Mouse (Mus musculus) E14TG2a.4 (cell line): ENCODE measurements around the gene Fthl17c.
"Not testable (repeated sequence)": the region's sequence is repeated elsewhere in the genome, so short reads cannot be mapped to it uniquely, and the experiment has no call there.

Source experiments
- H3K27me3 ChIP-seq: 2 replicates; pipeline ENCODE4 v1.6.1; 2014; ENCODE audit warnings: low read length, control low read depth; ENCODE audit not compliant: insufficient read depth
- H3K36me3 ChIP-seq: 2 replicates; pipeline ENCODE4 v1.6.1; 2014; ENCODE audit warnings: low read length, control low read depth; ENCODE audit not compliant: insufficient read depth
- H3K4me1 ChIP-seq: replicated peaks from 2 replicates; pipeline ENCODE4 v1.6.1; 2014; ENCODE audit warnings: low read depth, low read length, control low read depth
- H3K4me3 ChIP-seq: replicated peaks from 2 replicates; pipeline ENCODE4 v1.5.1; 2014; ENCODE audit warnings: mild to moderate bottlenecking, low read length
- H3K9me3 ChIP-seq: 2 replicates; pipeline ENCODE4 v1.6.1; 2014; ENCODE audit warnings: low read length, control low read depth
- CTCF ChIP-seq: conservative IDR thresholded peaks from 2 replicates; pipeline ENCODE4 v1.5.1; 2014; ENCODE audit warnings: low read length
- NANOG ChIP-seq: IDR thresholded peaks from 2 replicates; pipeline ENCODE4 v1.6.1; 2014; ENCODE audit warnings: borderline replicate concordance, low read length, mixed read lengths
- POU5F1 ChIP-seq: IDR thresholded peaks from 2 replicates; pipeline ENCODE4 v1.6.1; 2014; ENCODE audit warnings: low read length, borderline replicate concordance

The Fthl17c gene

DNA sequence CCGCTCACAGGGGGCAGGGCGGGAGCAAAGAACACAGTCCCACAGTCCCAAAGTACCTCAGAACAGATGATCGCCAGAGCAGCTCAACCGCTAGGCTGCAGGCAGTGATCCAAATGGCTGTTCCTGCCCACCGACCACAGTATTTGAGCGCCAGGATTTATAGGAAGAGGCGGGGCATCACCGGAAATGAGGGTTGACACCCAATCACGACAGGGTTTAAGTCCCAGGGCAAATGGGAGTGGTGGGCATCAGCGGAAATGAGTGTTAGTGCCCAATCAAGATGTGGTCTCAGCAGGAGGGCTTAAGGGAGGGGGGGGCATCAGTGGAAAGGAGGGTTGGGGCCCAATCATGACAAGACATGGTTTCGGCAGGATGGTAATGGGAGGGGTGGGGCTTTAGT, at the start of gene Fthl17c:
Gene Fthl17c (minus strand): TSS at position 101 of the 400 bp plus-strand sequence.
- H3K27me3 ChIP-seq = not testable (repeated sequence)

GRCm38 (mm10) chrX:9019481-9019880, 43.1 kb upstream of the Fthl17c start:
- no peaks in the 10 kb centered on the region for H3K4me1 ChIP-seq
- TF ChIP-seq POU5F1 (no peak), CTCF (no peak), NANOG (no peak)

More for the DNA sequence above, at the start of gene Fthl17c:
- not testable (repeated sequence) for H3K4me3 ChIP-seq, H3K4me1 ChIP-seq, H3K9me3 ChIP-seq, H3K36me3 ChIP-seq

DNA sequence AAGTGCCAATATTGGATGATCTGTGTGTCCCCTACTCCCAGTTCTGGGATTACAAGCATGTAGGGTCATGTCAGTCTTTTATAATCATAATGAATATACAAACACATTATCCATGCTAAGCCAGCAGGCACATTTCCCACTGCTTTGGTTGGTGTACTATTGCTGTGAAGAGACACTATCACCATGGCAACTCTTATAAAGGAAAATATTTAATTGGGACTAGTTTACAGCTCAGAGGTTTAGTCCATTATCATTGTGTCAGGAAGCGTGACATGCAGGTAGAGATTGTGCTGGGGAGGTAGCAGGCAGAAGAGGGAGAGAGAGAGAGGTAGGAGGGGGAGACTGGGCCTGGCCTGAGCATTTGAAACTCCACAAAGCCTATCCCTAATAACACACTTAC, 39.7 kb upstream of the Fthl17c start:
- Histone ChIP-seq H3K9me3 (no peaks in the 10 kb centered on the region), H3K36me3 (no peaks in the 10 kb centered on the region), H3K4me1 (no peaks in the 10 kb centered on the region), H3K27me3 (no peaks in the 10 kb centered on the region), H3K4me3 (no peak overlapping the region)
- no peak for TF ChIP-seq NANOG
- no peak for TF ChIP-seq POU5F1
- TF ChIP-seq CTCF = no peak

More at GRCm38 (mm10) chrX:9019481-9019880, 43.1 kb upstream of the Fthl17c start:
- Histone ChIP-seq H3K27me3 (no peaks in the 10 kb centered on the region), H3K4me3 (no peak overlapping the region), H3K9me3 (no peaks in the 10 kb centered on the region), H3K36me3 (no peaks in the 10 kb centered on the region)

DNA sequence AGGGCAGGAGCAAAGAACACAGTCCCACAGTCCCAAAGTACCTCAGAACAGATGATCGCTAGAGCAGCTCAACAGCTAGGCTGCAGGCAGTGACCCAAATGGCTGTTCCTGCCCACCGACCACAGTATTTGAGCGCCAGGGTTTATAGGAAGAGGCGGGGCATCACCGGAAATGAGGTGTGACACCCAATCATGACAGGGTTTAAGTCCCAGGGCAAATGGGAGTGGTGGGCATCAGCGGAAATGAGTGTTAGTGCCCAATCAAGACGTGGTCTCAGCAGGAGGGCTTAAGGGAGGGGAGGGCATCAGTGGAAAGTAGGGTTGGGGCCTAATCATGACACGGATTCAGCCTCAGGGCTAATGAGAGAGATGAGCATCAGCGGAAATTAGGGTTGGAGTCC, 10.3 kb upstream of the Fthl17c start, which contains the start of gene Fthl17d:
Gene Fthl17d (minus strand): TSS at position 101 of the 400 bp plus-strand sequence.
- not testable (repeated sequence) for H3K4me1 ChIP-seq, H3K36me3 ChIP-seq, H3K9me3 ChIP-seq, H3K4me3 ChIP-seq, H3K27me3 ChIP-seq

GRCm38 (mm10) chrX:8964618-8965017, 11.7 kb downstream of the Fthl17c start:
- H3K36me3 ChIP-seq, H3K27me3 ChIP-seq, H3K4me3 ChIP-seq, H3K4me1 ChIP-seq: not testable (repeated sequence)
- 0 out of 2 replicates have a peak, but pooled peaks have one; percentile 12 for TF ChIP-seq CTCF
- peaks cover 12% of the 10 kb centered on the region; the same call in 1 of the 2 replicates for H3K9me3 ChIP-seq

GRCm38 (mm10) chrX:8962875-8963274, 13.5 kb downstream of the Fthl17c start, which contains the start of gene Fthl17b:
Gene Fthl17b, minus strand, starts transcription at chrX:8962975.
- not testable (repeated sequence) for H3K4me3 ChIP-seq, H3K36me3 ChIP-seq, H3K27me3 ChIP-seq, H3K9me3 ChIP-seq, H3K4me1 ChIP-seq

DNA sequence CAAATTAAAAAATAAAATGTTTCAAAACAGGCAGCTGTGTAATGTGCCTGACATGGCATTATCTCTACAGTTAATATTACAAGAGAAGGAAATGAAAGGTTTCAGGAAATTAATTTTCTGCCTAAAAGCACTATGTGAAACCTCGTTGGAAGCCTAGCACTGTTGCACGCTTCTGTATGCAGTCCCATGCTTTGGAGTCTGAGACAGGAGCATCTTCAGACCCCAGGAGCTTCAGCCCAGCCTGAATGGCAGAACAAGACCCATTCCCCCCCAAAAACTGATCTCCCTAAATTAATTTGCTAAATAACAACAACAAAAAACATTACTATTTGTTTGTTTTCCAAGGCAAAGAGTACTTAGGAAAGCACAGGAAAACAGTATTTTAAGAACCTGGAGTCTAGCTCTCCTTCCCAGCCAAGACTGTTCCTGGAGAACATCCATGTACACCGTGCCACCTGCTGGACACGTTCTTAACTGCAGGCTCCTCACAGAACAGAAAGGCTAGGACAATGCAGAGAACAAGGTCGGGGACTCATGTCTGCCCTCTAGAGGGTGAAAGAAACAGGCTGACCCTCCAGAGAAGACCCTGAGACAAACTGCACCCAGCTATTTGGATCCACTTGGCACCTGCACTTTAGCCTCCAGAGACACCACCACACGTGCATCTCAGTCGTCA, 28.1 kb downstream of the Fthl17c start:
- peak; percentile 49 for TF ChIP-seq CTCF
- H3K9me3 ChIP-seq = not testable (repeated sequence)

DNA sequence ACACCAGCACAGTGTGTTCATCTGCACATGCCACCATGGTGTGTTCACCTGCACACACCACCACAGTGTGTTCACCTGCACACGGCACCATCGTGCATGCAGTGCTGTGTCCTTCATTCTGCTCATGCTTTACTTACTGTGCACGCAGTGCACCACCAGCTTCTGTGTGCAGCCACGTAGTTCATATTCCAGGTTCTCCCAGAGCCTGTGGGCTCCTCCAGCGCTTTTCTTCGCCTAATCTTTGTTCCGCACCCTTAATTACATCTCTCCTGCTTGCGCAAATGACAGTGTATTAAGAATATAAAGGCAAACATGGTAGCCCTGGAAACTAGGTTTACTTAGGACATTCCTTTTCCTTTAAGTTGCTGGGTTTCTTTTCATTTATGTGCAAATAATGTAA, 32.3 kb downstream of the Fthl17c start:
- H3K4me1 ChIP-seq = no peaks in the 10 kb centered on the region
- no peak for TF ChIP-seq CTCF
- no peak for TF ChIP-seq POU5F1
- TF ChIP-seq NANOG = no peak
- no peaks in the 10 kb centered on the region for H3K27me3 ChIP-seq
- H3K9me3 ChIP-seq = no peaks in the 10 kb centered on the region
- H3K4me3 ChIP-seq = no peak overlapping the region
- H3K36me3 ChIP-seq = no peaks in the 10 kb centered on the region

More for the DNA sequence above, 28.1 kb downstream of the Fthl17c start:
- not testable (repeated sequence) for H3K27me3 ChIP-seq, H3K36me3 ChIP-seq, H3K4me3 ChIP-seq, H3K4me1 ChIP-seq

DNA sequence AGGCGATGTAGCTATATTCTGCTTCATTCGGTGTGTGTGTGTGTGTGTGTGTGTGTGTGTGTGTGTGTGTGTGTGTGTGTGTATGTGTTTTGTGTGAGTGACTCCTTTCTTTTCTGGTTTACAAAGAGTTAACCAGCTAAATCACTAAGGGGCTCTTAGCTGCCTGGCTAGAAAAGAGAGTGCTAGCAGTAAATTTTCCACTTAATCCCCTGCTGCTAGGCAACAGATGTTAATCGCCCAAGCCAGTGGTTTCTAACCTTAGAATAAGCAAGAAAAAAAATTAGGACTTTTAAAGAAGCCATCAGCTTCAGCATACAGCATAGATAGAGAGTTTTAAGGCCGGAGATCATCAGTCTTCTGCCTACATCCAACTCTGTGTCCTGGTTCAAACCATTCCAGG, 49.1 kb downstream of the Fthl17c start:
- Histone ChIP-seq H3K9me3 (no peaks in the 10 kb centered on the region), H3K4me3 (no peak overlapping the region), H3K27me3 (no peaks in the 10 kb centered on the region), H3K36me3 (no peaks in the 10 kb centered on the region), H3K4me1 (no peaks in the 10 kb centered on the region)
- TF ChIP-seq POU5F1 (no peak), CTCF (no peak), NANOG (no peak)
